29 mouse cellular contexts compared by ENCODE assay signal in genomic region chr13:96620891-96621290, GRCm38 (mm10).
"Had no signal": no experiment of that assay in that cellular context is flagged by ENCODE, and none has a peak within 500 bp of the region (broad histone marks: within the 10 kb centered on the region; RNA-seq: fewer than 3 reads in every experiment).

No protein-coding gene starts in this region.

- H3K9me3 ChIP-seq: heart, embryonic 13.5 days; heart, embryonic 15.5 days; hindbrain, embryonic 10.5 days; hindbrain, embryonic 12.5 days; intestine, embryonic 15.5 days; kidney, embryonic 15.5 days; limb, embryonic 10.5 days; limb, embryonic 12.5 days; liver, embryonic 13.5 days had no signal

- H3K27ac ChIP-seq: heart, adult 2 months; heart, embryonic 13.5 days; heart, embryonic 15.5 days; hindbrain, embryonic 10.5 days; hindbrain, embryonic 12.5 days; hindbrain, embryonic 14.5 days; intestine, embryonic 15.5 days; kidney, embryonic 15.5 days; layer of hippocampus, adult 2 months; left cerebral cortex, adult 2 months; limb, embryonic 10.5 days; limb, embryonic 12.5 days; liver, embryonic 13.5 days had no signal

- H3K4me2 ChIP-seq: heart, embryonic 11.5 days; heart, embryonic 13.5 days; heart, embryonic 15.5 days; hindbrain, embryonic 12.5 days; hindbrain, embryonic 14.5 days; intestine, embryonic 15.5 days; kidney, embryonic 15.5 days; limb, embryonic 12.5 days; liver, embryonic 11.5 days; liver, embryonic 13.5 days had no signal

- H3K4me1 ChIP-seq: heart, embryonic 13.5 days; heart, embryonic 15.5 days; hindbrain, embryonic 10.5 days; hindbrain, embryonic 12.5 days; intestine, embryonic 15.5 days; limb, embryonic 10.5 days; liver, embryonic 13.5 days had no signal

- H3K4me3 ChIP-seq: heart, adult 2 months; heart, embryonic 13.5 days; heart, embryonic 15.5 days; hindbrain, embryonic 10.5 days; hindbrain, embryonic 12.5 days; intestine, embryonic 15.5 days; kidney, embryonic 15.5 days; layer of hippocampus, adult 2 months; left cerebral cortex, adult 2 months; limb, embryonic 10.5 days; limb, embryonic 12.5 days; liver, embryonic 13.5 days had no signal

- H3K27me3 ChIP-seq: heart, embryonic 13.5 days; heart, embryonic 15.5 days; hindbrain, embryonic 12.5 days; intestine, embryonic 15.5 days; kidney, embryonic 15.5 days; limb, embryonic 12.5 days; liver, embryonic 13.5 days had no signal

- H3K36me3 ChIP-seq: hindbrain, embryonic 10.5 days; intestine, embryonic 15.5 days; limb, embryonic 10.5 days had no signal

- DNase-seq: gastrocnemius, postnatal 14 days; gastrocnemius, postnatal 36 days; heart, adult 11 months; heart, adult 2 months; heart, postnatal 14 days; heart, postnatal 36 days; kidney, adult 18-20 months; kidney, adult 9 months; kidney, postnatal 10 days; kidney, postnatal 25 days; kidney, postnatal 4 days; liver; liver, embryonic 13.5 days had no signal

- ATAC-seq: hindbrain, embryonic 16.5 days; inflammation-experienced regulatory T-cells, adult 6 months; intestine, embryonic 15.5 days; intestine, postnatal 0 days had no signal

- H3K9ac ChIP-seq: heart, embryonic 13.5 days; heart, embryonic 15.5 days; hindbrain, embryonic 12.5 days; hindbrain, embryonic 14.5 days; intestine, embryonic 15.5 days; kidney, embryonic 15.5 days; limb, embryonic 12.5 days; liver, embryonic 13.5 days had no signal
